Mouse (Mus musculus) Muller cell, postnatal 12 days (primary cell): ENCODE measurements at regions not wholly inside any gene's neighbourhood (a gene's known extent, or its start where the extent isn't known, plus 50 kb on each side); places are given as distances from the start of the nearest gene placed in this dataset.

Source experiments
- DNase-seq: peaks from one replicate; pipeline ENCODE4 v3.0.0-alpha.2; 2015; ENCODE audit errors: inconsistent ontology term

DNA sequence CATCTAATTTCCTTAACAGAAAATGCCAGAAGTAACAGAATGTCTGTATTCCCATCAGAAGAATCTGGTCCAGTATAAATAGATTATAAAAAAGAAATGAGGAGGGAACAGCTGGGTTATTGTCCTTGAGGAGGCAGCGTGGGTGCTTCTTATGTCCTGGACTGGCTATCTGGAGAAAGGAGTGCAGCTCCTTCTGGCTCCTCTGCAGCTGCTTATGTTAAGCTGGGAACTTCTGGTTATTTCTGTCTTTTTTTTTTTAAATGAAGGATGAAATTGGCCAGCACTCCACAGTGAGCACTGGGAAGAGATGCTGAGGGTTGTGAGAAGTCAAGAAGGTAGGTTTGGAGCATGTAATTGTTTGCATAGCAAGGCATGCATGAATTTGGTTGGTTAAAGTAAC, 441.5 kb downstream of the Ebf1 start:
- DNase-seq = no peak

DNA sequence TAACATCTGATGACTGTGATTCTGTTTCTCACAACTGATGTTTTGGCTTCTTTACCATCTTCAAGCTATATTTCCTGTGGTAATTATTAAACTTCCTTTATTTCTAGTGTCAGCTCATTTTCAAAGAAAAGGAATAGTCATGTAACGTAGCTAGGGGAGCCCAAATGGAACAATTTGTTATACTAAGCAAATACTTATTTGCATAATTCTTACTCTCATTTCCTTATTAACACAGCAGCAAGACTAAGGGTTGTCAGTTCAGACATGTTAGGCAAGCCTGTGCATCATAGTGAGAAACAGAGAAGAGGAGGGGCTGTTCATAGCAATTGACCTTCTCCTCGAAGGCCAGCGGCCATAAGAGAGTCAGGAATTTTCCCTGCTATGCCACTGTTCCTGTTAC, 449.5 kb downstream of the Ebf1 start:
- no peak for DNase-seq

DNA sequence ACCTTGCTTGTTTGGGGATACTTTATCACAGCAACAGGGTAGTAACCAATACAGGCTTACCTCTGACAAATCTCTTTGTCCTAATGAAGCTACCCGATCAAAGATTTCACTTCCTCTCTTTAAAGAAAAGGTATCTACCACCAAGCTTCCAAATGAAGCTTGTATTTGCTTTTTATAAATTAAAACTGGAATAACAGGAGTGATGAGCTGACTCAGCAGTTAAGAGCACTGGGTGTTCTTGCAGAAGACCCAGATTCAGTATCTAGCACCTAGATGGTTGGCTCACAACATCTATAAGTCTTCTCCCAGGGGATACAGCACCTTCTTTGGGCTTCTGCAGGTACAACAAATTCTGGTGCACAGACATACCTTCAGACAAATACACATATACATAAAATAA, 453.2 kb downstream of the Ebf1 start:
- DNase-seq = no peak

DNA sequence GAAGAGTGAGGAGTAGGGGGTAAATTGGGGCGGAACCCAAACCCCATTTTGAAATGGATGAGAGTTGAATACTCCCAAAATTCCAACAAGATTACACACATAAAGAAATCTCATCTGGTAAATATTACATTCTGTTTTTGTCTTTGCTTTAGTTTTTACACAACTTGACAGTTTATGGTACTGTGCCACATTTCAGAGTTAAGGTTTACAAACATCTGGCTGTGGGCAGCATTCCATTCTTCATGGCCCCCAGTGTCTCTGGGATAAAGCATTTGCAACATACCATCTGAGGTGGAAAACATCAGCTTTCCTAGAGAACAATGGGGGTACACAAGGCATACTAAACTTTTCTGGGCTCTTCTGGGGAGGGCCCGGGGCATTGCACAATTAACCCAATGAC, 454.1 kb downstream of the Ebf1 start:
- no peak for DNase-seq

DNA sequence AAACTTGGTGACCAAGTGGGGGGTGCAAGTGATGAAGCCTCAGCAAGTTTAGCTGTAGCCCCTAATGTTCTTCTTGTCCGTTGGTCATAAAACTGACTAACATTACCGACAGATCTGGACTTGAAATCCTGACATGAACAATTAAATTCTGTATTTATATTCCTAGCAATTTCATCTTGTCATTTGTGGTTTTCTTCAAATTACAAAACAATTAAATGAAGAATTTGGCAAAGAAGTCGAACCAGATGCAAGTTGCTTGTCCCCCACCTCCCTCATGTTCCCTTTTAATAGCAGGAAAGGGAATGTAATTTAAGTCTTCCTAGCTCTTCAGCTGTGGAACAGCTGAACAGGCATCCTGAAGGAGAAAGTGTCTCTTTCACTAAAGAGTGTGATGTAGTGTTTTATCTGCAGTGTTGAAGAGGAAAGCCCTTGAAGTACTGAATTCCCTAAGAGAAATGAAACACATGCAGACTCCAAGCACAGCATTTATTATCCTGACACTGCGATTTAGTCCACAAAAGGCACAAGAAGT, 467.5 kb downstream of the Ebf1 start:
- peak; percentile 66 for DNase-seq

DNA sequence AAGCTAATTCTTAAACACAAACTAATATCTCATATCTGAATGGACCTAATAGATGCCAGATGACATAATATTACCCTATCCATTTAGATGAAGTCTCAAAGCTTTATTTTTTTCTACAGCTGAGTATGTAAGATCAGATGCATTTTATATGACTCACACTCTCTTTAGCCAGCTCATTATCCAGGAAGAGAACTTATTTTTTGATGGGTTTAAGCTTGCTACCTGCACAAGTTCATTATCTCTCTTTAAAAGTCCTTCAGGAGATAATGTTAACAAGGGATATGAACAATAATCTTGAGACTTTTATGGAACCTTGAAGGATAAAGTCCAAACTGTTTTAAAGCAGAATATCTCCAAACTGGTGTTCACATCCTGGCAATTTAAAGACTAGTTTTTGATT, 468.0 kb downstream of the Ebf1 start:
- peak; percentile 11 for DNase-seq

DNA sequence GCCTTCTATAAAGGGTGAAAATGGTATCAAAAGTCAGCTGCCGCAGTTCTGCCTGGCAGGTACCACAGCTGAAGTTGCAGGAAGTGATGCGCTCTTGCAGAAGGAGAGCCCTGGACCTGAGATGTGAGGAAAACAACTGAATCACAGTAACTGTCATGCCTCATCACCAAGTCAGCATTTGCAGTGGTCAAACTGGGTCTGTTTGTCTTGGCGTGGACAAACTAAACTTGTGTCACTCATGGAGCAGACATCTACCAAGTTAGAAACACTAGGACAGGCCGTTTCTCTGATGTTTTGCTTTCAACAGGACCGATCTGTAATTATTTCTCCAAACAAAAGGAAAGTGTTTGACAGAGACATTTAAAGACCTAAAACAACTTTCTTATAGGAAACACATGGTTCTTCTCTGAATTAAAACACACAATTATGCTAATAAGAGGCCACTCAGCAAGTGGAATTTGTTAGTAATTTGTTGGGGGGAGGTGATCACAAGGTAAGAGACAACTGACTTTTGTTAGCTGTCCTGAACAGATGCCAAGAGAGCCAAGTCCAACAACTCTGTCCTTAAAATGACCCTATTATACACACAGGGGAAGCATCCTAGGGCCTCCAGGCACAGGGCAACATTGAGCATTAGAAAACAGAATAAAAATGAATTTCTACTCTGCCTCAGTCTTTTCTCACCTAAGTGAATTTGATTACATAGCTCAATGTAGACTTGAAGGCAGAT, 470.2 kb downstream of the Ebf1 start:
- peak; percentile 76 for DNase-seq

DNA sequence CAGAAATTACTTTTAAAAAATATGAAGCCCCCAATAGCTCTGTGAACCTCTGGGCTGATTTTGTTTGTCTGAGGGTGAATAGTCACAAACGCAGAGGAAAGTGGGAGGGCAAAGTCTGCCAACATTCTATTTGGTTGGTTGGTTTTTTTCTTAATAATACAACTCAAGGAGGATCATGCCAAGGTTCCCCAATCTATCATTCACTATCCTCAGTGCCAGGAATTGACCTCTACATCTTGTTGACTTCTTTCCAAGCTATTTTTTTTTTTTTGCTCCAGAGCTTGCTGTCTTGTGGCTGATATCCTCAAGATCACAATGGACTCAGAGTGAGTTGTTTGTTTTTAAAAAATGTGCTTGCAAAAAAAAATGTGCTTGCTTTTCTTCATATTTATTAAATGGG, 471.2 kb downstream of the Ebf1 start:
- no peak for DNase-seq

DNA sequence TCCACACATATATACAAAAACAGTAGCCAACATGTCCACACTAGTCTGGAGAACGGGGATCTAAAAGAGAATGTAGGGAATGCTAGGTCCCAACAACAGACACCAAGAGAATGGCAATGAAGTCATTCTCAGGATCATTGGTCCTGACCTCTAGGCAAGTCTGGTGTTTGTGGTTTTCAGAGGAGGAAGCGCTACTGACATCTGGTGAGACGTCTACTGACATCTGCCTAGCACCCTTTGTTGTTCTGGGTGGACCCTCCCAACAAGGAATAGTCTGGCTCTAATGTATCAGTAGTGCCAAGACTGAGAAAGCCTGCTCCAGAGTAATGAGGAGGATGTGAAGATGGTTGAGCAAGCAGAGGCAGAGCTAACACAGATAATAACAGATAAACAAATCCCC, 472.4 kb downstream of the Ebf1 start:
- DNase-seq = peak; percentile 5

DNA sequence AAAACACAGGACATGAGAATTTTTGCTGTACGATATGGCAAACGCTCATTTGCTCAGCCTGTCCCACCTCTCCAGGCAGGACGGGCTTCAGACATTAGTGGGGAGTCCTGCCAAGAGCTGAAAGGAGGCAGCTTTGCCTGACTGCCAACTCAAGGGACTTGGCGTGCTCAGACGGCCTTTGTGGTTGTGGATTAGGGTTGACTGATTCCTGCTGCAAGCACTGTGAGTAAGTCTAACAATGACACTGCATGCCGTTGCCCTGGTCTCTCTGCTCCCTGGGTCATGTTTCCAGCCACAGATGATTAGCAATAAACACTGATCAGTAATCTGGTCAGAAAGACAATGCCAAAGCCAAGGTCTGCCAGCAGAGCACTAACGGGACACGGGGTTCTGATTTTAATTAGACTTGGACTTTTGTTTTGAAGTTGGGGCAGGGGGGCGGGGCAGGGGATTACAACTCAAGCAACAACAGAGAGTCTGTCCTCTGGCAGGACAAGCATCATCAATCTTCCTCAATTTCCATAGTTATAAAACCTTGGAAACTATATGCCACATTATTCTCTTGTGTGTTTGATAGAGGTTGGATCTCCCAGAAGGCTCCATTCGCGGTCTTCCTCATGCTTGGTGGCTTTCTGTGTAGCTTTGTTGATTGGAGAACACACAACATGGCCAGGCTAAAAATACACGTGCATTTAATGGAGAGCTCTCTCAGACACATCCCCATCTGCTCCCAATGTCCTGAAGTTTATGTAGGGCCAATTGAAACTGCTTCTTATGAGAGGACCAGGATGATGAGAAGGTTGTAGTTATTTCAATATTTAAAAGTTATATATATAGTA, 486.6 kb downstream of the Ebf1 start:
- peak; percentile 94 for DNase-seq

DNA sequence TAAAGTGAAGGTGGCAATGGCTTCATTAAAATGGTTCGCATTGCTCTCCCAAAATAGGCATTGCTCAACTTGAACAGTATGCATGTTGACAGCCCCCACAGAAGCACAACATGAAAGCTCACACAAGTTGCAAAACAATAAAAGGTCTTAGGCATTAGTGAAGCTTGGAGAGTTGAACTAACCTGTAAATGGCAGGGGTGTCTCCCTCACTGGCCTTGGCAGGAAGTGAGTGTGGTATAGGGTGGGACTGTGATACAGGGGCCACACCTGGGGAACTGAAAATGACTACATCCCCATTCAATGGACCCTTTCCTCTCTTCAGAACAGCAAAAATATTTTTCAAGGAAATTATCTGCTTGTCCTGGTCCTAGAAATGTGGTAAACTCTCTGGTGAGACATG, 499.6 kb downstream of the Ebf1 start:
- DNase-seq = peak; percentile 18

DNA sequence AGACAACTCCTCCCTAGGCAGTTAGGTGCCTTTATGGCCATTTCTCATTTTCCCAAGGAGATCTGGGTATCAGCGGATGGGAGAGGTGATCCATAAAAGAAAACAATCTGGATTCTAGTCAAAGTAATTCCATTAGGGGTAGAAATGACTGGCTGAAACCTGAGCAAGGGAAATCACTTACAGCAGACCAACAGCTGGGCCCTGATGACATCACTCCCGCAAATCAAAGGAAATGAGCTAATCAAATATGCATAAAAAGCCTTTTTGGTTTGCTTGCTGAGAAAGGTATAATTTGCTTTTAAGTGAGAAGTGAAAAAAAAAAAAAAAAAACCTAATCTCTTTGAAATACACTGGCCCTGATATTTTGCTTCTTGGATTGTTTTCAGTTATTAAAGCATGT, 506.2 kb downstream of the Ebf1 start:
- DNase-seq = no peak

DNA sequence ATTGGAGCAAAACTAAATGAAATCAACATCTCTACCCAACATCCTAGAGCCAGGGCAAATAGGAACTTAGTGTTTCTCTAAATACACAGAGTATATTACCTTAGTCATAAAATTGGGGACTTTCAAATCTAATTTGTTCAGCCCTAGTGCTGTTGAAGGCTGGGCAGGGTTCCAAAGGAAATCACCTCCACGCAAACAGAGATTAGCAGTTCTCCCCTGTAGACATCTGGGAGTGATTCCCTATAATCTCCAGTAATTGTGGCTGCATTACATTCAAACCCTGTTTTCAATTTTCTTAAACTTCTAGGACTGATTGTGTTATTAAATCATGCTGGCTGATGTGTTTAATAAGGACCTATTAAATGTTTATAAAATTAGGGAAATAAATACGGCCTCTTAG, 519.7 kb downstream of the Ebf1 start:
- no peak for DNase-seq

DNA sequence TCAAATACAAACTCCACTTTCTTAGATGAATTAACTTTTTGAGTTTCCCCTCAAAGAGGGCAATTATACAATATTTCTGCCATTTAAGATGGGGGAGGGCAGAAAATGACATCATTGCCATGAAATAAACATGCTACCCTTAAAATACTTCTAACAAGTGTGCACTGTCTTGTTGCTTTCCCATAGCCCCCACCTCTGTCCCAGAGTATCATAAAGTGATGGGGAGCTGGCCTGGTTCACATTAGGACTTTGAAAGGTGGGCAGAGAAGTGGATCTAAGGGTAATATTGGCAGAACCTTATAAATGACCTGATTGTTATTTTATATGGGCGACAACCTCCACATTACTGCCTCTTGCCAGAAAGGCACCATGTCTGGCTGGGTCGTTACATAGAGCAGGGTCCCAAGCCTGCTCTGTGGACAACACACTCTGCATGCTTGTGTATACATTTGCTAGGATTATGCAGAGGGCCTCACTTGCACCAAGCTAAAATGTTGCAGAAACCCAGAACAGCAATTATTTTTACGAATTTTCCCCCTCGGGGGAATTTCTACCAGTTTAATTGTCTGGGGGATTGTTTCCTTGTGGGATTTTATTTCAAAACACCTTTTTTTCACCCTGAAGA, 521.3 kb downstream of the Ebf1 start:
- no peak for DNase-seq

DNA sequence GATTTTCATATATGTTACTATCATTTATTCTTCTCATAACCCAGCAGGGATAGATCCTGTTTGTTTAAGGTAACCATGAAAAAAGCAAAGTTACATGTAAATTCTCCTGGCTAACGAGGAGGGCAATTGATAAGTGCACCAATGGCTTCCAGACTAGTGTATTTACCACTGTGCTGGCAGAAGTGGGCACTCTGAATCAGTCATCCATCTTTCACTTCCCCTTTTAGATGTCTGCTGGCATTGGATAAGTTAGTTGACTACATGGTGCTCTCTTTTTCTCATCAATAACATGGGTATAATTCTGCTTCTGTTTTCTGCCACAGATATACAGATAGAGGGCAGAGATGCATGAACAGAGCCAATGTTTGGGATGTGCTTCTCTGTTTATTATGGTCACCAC, 523.4 kb downstream of the Ebf1 start:
- DNase-seq = no peak

DNA sequence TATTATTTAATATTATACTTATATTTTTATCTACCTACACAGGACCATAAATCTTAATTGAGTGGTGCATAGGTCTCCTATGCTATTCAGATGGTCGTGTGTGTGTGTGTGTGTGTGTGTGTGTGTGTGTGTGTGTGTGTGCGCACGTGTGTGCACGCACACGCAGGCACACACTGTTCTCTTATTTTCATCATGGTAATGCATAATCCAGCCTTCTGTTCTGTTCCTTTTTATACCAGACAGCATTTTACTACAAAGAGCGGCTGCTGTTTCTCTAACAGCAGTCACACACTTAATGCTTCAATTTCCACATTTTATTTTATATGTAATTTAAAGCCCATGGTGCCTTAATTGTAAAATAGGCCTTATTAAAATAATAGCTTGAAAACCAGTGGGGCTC, 537.0 kb downstream of the Ebf1 start:
- DNase-seq = no peak

DNA sequence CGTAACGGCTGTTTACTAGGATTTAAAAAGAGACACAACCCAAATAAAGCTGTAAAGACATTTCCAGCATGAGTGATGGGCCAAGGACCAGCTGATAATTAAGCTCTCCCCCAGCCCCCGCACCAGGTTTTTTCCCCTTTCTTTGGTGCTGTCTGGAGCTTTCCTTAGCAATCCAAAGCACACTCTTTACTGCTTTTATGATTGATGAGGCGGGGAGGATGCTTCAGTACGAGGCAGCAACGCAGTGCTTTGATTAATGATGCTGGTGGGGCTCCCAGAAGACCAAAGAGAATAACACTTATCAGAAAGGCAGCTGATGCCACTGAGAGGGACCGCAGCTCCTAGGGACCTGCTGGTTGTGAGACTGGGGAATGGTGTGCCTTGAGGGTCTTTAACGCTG, 537.4 kb downstream of the Ebf1 start:
- DNase-seq = no peak

DNA sequence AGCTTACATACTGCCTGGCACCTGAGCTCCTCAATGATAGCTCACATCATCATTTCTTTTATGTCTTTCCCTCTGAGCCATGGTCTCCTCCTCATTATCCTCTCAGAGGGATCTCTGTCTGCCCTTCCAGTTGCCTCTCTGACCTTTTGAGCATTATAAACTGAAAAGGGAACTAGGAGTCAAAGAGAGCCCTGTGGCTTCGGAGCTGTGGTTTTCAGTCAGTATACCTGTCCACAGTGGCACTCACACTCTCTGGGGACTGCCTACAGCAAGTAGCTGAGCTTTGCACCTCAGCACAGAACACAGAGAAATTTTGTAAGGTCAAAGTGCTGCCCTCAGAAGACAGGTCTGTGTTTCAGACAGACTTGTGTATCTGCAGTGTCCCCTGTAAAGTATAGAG, 538.7 kb downstream of the Ebf1 start:
- DNase-seq = no peak

DNA sequence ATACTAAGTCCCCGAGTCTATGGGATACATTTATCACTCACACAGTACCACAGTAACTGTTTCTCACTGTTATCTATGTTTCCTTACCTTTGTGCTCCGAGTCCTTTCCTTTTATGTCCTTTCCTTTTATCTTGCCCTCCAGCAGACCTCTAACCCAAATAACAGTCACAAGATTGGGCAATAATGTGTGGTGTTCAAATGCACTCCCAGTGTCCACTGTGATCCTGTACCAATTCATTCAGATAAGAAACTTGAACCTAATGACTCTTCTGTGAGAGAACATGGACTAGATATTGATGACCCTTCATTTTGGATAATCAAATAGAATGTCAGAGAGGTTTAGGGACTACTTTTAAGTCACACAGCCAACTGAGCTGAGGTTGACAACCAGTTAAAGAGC, 541.2 kb downstream of the Ebf1 start:
- DNase-seq = no peak

DNA sequence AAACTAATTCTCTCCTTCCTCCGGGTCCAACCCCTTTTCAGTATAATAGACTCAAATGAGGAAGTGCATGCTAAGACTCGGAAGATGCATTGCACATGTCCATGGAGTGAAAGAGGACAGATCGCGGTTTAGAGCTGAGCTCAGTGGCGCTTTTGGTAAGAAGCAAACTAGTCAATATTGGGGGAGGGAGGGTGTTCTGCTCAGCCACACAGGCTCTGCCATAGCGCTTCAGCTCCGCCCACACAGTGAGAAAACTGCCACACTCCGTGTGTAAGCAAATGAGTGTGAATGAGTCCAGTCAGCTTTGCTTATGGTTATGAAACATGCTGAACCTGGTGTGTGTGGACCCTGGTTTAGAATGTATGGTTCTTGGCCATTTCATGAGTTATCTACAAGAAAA, 543.8 kb downstream of the Ebf1 start:
- no peak for DNase-seq

DNA sequence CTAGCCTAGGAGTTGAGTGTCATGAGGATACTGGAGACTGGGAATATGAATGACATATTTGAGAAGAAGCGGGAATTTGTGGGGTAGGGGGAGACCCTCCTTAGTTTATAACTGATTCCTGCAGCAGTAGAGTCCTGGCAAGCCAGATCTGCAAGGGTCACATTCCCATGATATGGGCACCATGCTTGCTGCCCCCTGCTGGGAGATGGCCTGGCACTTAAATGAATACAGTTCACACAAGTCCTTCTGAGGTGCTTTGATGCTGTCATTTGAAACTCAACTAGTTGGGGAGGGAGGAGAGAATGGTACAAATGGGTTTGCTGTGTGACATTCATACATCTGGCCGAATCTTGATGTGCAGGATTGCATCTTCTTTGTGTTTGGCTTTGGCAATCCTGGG, 556.4 kb downstream of the Ebf1 start:
- DNase-seq = no peak

DNA sequence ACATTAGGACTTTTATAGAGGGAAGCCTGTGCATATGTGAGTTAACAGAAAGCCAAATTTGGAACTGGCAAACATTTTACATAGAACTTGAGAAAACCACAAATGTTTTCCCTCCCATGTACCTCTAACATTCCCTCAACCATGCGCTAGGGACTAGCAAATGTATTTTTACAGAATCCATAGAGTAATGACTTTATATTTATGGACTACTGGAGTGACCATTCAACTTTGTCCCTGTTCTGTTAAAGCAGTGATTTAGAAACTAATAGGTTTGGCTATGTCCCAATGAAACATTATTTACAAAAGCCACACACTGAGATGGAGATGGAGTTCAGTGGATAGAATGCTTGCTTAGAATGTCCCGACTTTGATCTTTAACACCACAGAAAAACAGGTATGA, 557.0 kb downstream of the Ebf1 start:
- DNase-seq = no peak
